Mouse (Mus musculus) Muller cell, postnatal 12 days (primary cell): ENCODE measurements around the gene Kif1bp.

Experiments used
- DNase-seq: peaks from one replicate; pipeline ENCODE4 v3.0.0-alpha.2; 2015; ENCODE audit errors: inconsistent ontology term

Kif1bp gene

DNA sequence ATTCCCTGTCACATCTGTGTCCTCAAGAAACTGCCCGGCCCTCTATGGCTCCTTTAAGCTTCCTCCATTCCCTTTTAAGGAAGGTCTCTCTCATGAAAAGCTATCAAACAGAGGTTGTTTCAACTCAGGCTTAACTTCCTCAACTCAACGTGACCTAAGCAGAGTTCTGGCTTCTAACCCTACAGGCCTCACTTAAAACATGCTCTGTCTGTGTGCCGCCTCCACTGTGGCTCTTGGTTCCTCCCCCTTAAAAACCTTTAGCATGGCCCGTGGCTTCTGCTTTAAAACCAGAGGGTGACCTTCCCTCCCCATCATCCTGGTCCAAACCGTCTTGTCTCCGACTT lies 21.7 kb downstream of the Kif1bp start:
- DNase-seq = no peak

DNA sequence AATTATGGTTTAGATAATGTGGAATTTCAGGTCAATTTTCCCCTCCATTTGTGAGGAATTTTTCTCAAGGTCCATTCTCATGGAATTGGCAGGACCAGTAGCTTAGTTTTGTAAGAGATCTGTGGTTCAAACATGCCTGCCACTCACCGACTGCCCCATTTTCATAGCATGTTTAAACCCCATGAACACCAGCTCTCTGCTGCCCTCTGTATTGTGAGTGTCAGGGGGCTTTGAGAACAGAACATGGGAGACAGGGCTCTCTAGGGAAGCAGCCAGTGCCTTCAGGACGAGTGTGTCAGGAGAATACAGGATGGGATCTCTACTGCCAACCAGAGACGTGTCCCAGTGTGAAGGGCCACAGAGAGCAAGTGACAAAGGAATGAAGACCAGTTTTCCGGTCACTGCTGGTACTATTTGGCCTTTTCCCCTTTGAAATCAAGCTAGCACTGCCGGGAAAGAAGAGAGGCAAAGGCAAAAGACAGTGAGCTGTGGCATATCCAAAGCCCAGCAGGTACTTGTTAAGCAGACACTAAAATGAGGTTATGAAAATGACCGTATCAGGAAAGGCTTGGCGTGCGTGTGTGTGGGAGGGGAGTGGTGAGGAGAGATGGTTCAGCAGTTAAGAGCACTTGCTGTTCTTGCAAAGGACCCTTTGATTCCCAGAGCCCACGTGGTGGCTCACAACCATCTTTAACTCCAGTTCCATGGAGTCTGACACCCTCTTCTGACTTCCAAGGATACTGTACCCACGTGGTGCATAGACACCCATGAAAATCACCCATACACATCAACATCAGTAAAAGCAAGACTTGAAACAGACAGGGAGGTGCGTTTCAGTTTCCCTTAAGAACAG lies 22.3 kb downstream of the Kif1bp start:
- no peak for DNase-seq

DNA sequence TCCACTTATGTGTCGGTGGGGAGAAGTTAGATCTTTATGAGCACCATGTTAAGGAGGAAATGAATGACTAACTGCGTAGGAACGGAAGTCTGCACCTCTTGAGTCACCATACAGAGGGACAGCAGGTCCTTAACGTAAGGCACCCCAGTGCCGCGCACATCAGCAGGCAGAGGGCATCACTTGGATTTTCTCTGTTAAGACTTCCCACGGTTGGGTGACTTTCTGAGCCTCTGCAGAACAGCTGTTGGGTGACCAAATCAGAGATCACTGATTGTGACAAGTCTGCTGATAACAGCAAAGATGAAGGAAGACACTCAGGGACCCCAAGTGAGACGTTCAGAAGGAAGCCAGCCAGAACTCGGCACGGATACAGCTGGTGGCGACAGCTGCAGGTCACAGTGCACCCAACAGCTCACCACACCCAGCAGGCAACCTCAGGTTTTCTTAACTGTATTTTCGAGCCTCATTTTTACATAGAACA lies 24.6 kb downstream of the Kif1bp start:
- DNase-seq = no peak

DNA sequence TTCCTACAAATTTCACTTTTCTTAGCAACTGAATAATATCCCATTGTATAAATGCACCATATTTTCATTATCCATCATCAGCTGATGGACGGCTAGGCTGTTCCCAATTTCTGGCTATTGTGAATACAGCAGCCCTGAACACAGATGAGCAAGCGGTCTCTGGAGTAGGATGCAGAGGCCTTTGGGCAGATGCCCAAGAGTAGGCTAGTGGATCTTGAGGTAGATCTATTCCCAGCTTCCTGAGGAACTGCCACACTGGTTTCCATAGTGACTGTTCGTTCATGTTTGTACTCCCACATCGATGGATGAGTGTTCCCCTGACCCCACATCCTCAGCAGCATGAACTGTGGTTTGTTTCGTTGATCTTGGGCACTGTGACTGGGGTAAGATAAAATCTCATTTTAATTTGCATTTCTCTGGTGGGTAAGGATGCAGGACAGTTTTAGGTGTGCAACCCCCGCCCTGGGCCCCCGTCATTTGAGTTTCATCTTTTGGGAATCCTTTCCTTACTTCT lies 27.4 kb downstream of the Kif1bp start:
- DNase-seq = no peak

DNA sequence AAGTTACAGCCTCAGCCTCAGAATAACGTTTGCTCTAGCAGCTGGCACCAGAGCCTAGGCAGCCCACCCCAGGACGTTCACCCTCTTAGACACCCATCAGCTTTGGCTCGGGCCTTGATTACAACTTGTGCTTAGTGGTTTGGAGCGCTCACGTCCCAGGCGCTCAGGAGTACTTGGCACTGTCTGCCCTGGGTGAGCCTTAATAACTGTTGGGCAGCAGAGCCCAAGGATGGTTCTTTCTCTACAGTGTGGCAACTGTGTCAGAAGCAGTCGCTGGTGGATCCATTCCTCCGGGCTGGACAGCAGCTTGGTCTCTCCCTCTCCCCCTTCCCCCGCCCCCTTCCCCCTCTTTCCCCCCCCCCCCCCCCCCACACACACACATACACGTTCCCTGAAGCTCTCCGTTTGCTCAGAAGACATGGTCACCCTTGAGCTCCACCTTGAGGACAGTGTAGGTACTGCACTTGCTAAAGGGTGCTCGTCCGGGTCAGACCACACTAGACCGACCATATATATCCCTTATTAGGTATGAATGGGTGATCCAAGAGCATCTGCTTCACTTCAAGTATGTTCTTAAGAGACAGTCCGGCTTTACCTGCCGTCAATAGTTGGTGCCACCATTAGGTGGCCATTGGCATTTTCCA lies 28.6 kb downstream of the Kif1bp start:
- peak; percentile 55 for DNase-seq

DNA sequence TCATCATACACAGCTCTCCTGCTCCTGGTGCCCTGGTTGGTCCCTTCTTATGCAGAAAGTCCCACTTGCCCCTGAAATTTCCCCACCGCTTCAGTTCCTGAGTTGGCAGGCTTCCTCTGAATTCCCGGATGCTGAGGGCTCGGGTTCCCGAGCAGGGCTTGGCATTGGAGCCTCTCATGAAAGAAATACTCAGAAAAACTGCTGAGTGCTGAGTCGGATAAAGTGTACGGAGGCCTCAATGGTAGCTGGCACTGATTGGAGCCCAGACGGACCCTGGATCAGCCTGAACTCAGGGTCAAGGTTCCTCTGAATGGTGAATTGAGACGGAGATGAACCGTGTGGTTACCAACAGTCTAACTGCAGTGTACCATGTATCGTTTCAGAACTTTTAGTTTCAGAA lies 31.8 kb downstream of the Kif1bp start:
- peak; percentile 40 for DNase-seq

DNA sequence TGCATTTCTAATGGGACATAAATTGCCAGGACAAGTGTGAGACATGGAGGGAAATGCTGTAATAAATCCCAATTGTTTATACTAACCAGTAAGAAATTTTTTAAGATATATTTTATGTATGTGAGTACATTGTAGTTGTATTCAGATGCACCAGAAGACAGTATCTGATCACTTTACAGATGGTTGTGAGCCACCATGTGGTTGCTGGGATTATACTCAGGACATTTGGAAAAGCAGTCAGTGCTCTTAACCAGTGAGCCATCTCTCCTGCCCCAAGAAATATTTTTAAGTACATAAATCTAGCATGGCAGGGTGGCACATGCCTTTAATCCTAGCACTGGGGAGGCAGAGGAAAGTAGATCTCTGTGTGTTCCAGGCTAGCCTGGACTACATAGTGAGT lies 32.5 kb downstream of the Kif1bp start:
- DNase-seq = no peak

DNA sequence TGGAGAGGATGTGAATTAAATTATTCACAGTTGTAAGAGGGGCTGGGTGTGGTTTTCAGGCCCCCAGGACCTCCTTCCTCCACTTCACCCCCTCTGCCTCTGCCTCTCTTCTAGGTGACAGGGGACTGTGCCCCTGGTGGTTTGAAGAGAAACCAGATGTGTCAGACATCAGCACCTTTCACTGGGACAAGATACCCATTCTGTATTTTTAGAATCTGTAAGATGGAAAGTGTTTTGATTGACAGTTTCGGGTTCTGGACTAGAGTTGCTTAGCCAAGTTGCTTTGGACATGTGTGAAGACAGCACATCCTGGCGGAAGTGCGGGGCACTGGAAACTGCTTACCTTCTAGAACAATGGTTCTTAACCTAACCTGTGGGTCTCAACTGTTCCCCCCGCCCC lies 33.9 kb downstream of the Kif1bp start:
- DNase-seq = no peak

DNA sequence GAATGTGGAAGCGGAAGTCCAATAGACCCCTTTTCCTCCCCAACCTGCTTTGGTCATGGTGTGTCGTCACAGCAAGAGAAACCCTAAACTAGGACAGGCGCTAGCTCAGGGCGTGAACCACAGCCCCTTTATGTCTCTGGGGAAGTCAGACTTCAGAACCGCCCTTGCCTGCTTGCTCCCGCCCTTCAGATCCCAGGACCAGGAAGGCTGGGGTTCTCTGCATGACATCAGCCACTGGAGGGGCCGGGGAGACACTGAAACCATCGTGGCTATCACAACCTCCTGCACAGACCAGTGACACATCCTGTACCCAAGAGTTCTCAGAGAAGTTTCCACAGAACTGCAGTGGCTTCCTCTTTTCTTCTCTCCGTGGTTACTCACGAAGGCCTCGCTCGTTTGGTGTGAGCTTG lies 34.9 kb downstream of the Kif1bp start:
- no peak for DNase-seq

DNA sequence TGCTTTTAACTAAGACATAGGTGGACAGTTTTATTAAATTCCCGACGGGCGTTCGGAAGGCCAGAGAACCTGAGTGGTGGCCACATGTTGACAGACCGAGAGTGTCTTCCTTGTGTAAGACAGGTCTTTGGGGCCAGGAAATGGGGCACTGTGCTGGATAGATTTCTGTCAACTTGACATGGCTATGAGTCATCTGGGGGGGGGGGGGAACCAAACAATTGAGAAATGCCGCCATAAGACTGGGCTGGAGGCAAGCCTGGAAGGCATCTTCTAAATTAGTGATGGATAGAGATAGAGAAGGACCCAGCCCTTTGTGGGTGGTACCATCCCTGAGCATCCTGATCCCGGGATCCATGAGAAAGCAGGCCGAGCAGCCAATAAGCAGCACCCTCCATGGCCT lies 35.3 kb downstream of the Kif1bp start:
- DNase-seq = no peak

DNA sequence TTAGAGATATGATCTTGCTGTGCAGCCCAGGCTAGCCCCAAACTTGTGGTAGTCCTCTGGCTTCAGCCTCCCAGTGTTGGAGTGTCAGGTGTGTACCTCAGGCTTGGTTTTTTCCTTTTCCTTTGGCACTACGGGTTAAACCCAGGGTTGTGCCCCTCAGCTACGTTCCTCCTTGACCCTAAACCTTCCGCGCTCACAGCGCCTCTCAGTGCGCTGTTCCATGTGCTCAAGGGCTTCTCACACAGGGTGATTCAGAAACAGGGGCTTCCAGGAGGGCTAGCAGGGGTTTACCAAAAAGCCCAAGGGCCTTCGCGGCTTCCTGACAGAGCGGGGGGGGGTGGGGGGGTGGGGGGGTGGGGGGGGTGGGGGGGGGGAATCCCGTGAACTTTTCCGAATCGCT lies 35.8 kb downstream of the Kif1bp start:
- no peak for DNase-seq

DNA sequence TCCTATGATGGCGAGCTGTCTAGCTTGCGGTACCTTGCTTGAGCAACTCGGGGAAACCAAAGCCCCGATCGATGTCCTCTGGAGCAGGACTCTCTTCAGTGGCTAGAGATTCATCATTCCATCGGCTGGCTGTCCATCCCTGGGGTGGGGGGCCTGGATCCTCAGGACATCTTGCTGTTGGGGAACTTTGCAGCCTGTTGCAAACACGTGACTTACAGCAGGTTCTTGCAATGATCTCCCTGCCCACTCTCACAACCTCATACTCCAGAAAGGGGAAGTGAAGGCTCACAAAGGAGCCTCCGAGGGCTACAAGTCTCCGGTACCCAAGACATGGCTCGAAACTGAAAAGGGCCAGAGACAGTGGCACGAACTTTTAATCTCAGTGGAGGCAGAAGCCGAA lies 36.8 kb downstream of the Kif1bp start:
- no peak for DNase-seq

DNA sequence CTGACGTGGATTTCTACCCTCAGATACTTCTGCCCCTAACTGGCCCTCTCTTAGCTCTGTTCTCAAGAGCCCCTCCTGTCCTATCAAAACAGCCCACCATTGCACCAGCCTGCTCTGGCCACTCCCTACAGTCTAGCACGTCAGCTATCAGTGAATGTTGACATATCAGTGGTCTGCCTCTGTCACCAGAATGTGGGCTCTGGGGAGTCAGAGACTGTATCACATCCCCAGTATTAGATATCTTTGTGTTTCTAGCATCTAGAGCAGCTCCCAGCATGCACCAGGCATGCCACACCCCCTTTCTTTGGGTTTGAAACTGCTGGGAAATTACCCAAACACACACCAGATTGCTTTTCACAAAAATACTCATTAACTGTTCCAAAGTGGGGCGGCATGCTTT lies 37.5 kb downstream of the Kif1bp start:
- DNase-seq = no peak

DNA sequence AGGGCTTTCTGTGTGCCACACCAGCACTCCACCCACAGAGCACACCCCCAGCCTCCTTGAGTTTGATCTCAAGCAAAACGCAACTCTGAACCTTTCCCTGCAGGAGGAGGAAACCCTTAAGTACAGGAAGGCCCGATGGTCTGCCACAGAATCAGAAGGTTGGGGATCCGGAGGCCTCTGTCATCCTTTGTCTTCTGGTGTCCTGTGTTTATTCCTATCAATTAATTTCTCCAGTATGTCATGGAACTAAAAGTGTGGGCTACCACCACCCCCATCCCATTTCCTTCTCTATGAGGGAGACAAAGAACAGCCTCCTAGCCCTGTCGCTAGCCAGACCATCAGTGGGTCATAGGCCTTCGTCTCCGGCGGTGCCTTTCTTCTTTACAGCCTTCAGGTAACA lies 43.7 kb downstream of the Kif1bp start:
- DNase-seq = no peak

DNA sequence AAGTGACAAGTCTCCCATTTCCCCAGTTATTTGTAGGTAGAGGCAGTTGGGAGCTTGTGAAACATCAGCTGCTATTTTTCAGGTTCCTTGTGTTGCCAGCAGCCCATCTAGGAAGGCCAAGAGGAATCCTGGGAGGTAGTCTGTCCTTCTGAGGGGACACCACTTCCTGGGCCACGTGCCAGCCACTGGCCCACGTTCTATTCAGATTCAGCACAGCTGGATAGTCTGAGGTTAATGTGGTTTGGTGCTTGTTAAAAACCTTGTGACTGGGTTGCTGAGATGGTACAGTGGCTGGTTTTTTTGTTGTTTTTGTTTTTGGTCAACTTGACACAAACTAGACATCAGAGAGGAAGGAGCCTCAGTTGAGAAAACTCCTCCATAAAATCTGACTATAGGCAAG lies 45.4 kb downstream of the Kif1bp start:
- peak; percentile 80 for DNase-seq

DNA sequence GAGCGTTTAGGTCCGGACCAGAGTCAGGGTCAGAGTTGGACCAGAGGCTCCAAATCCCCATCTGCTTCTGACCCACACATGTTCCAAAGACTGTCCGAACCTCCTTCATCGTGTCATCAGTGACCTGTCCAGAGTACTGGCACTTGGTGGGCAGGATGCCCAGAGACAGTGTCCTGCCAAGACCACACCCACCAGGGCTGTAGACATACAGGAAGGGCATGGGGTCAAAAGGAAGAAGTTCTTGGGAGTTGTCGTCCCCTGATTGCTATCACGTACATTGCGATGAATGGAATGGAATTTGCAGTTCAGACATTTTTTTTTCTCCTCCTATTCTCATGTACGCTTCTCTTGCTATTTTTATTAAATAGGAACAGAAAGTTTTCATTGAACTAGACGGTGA lies 48.1 kb downstream of the Kif1bp start:
- DNase-seq = no peak

DNA sequence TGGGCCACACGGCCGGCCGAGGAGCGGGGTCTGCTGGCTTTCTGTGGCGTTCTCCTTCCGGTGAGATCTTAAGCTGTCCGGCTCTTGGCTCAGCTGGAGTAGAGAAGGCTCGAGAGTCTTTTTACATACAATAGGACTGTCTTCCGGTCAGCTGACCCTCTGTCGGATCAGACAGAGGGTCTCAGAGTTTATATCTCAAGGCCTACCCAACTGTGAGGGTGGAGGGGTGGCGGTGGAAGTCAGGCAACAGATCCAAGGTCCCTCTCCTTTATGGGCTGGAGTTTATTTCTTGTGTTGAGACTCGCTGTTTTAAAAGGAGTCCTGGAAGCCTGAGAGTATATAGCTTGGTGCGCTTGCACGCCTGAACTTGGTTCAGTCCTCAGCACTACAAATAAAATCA lies 50.9 kb downstream of the Kif1bp start, which contains the start of gene Srgn:
Gene Srgn, minus strand, starts transcription at position 101 of the 400 bp plus-strand sequence.
- DNase-seq = no peak

DNA sequence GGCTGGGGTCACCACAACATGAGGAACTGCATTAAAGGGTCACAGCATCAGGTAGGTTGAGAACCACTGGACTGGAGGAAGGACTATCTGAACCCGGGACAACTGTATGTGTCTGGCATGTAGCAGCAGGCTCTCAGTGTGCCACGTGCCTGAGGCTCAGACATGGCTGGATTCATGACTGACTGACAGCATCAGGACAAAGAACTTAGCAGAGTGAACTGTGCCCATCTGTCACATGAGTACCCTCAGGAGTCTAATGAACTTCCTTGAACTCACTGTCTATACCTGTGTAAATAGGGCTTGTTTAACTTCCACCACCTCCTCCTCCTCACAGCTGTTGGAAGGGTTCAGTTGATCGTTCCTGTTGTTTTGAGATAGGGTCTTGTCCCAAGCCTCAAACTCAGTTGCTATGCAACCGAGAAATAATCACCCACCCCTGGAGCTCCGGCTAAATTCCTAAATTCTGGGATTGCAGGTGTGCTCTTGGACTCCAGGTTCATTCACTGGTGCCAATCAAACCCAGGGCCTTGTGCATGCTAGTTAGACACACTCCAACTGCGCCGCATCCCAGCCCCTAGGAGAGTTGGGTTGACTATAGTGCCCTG lies 55.8 kb downstream of the Kif1bp start:
- no peak for DNase-seq

DNA sequence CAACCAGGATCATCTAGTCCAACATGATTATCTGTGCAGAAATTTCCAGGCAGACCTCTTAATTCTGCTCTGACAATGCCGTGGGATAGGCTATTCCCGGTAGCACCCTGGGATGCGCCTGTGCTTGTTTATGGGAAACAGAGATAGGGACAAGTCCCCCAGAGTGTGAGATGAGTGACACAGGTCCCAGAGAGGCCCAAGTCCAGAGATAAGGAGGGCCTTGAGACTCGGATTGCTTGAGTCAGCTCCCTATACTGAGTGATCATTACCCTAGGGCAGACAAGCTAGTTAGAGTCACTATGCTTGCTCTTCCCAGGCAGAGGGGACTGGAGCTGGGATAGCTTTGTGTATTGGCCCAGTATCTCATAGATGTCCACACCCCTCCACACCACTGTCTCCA lies 56.5 kb downstream of the Kif1bp start:
- DNase-seq = no peak

DNA sequence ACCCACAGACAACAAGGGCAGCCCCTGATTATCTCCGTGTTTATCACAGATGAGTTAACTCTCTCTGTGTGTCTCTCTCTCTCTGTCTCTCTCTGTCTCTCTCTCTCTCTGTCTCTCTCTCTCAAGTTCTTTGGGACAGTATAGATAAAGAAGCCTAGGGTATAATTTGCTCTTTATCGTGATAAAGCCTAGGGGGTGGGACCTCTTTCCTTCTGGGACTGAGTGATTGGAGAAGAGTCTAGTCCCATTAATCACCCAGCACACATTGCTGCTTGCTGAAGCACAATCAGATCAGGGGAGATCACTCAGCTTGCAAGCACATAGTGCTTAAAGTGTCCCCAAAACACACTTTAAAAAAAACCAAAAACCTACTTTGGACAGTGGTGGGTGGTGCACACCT lies 57.3 kb downstream of the Kif1bp start:
- DNase-seq = no peak

DNA sequence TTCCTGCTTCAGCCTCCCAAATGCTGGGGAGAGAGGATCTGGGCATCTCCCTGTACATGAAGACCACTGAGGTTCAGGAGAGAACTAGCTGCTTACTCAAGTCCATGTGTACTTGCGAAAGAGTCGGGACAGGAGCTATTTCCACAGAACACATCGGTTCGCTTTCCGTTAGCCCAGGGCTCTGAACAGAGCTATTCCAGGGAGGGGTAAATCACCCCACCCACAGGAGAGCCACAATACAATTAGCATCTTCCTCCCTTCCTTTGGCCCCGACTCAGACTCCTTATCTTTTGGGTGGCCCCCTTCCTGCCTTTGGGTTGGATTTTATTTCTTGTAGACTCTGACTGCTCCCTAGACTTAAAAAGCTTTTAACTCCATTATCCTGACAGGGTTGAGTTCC lies 60.7 kb downstream of the Kif1bp start:
- no peak for DNase-seq

DNA sequence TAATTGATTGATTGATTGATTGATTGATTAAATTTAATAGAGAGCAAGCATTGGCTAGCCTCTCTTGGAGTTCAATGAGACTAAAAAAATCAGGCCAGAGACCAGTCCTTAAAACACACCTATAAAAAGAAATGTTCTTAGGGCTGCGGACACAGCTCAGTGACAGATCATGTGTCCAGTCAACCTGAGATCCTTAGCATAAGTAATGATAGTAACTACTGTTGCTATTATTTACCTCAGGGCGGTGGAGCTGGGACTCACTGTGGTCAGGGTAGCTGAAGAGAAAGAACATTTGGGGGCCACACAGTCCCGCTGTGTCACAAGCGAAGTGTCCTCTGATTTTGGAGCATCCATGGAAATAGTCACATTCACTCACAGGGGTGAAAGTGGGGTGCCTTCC lies 65.4 kb downstream of the Kif1bp start:
- DNase-seq = no peak

DNA sequence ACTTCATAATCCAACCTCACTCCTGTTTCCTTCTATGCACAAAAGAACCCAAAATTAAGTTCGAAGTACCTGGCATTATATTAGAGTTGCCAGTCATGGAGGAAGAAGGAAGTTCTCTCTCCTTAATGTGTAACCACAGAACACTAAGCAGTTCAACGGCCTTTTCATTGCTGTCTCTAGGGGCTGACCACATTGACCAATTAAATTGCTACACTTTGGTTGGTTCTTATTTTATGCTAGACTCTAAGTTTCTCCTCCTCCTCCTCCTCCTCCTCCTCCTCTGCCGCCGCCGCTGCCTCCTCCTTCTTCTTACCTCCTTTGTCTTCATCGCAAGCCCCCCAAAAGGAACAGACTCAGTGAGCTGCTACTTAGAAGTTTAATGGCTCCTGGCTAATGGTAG lies 66.7 kb downstream of the Kif1bp start:
- no peak for DNase-seq
